Mouse (Mus musculus): ENCODE measurements at regions not wholly inside any gene's neighbourhood (a gene's known extent, or its start where the extent isn't known, plus 50 kb on each side); places are given as distances from the start of the nearest gene placed in this dataset.

DNA sequence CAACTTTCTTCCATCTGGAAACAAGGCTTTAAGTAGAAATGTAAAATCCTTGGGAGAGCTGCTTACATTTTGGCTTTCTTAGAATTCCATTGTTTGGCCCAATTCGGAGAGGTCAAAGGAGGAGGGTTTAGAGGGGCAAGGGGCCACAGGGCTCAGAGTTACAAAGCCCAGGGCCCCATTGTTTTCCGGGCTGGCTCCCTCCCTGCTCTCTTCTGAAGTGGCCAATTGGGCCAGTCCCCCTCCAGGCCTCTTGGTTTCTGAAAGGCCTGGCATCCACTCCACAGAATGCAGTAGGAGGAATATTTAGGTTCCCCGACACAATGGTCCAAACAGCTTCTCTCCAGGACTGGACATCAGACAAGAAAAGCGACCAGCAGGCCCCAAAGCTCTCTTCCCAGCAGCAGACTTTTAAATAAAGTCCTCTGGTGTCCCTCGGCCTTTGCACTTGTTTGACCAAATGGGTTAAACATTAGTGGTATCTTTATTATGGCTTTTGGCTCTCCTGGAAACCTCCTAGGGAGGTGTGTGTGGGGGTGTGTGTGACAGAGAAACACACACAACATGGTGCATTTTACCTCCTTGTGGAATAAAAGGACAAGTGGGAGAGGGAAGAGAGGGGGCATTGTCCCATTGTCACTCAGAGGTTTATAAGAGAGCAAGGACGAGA lies 456.6 kb downstream of the Wdr11 start:
- no peaks in the 10 kb centered on the region for H3K27me3 ChIP-seq (ENCODE audit: control insufficient read depth, insufficient read depth, insufficient read length)
- no peaks in the 10 kb centered on the region for H3K79me3 ChIP-seq (ENCODE audit: low read depth)
- no peak overlapping the region for H3K4me3 ChIP-seq (ENCODE audit: insufficient read depth, poor library complexity, severe bottlenecking)
- H3K79me2 ChIP-seq (ENCODE audit: control insufficient read depth, insufficient read depth): no peaks in the 10 kb centered on the region
- no peak overlapping the region for H3ac ChIP-seq (ENCODE audit: control insufficient read depth, insufficient read length, low read depth)
- TF ChIP-seq MAX (IDR thresholded peaks at IDR 0.05) (no peak), FOSL1 (IDR thresholded peaks at IDR 0.05; ENCODE audit: insufficient read depth, low read length, poor library complexity, severe bottlenecking) (no peak), USF1 (IDR thresholded peaks at IDR 0.05; ENCODE audit: low read depth) (no peak)
- H3K36me3 ChIP-seq (ENCODE audit: control insufficient read depth, insufficient read depth): no peaks in the 10 kb centered on the region

DNA sequence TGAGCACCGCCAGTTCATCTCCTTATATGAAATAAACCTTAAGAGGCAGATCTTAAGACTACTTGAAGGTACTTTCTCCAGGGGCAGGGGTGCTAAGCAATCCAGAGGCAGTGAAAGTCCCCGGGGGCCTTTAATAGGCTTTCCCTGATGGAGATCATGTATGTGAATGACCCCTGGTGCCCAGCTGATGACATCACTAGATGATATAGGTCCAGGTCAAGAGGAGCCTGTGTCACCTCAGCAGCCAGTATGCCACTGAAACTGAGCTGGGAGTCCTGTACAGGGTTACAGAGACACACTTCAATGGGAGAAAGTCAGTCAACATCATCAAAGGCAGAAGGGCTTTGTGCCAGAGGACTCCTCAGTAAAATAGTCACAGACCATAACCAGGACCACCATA lies 457.8 kb downstream of the Wdr11 start:
- no peaks in the 10 kb centered on the region for H3K79me2 ChIP-seq (ENCODE audit: control insufficient read depth, insufficient read depth)
- H3K79me3 ChIP-seq (ENCODE audit: low read depth): no peaks in the 10 kb centered on the region
- TF ChIP-seq MAX (IDR thresholded peaks at IDR 0.05): no peak
- TF ChIP-seq USF1 (IDR thresholded peaks at IDR 0.05; ENCODE audit: low read depth): no peak
- no peak for TF ChIP-seq MYOD1 (IDR thresholded peaks at IDR 0.05; ENCODE audit: control insufficient read depth, insufficient read length, low read depth)
- no peak for TF ChIP-seq MYOG (IDR thresholded peaks at IDR 0.05; ENCODE audit: control insufficient read depth, extremely low read depth, insufficient read length)
- TF ChIP-seq CEBPB (IDR thresholded peaks at IDR 0.05; ENCODE audit: low read depth): no peak
- TF ChIP-seq CTCF (IDR thresholded peaks at IDR 0.05; ENCODE audit: control insufficient read depth, insufficient read depth, insufficient read length): no peak
- H3K27me3 ChIP-seq (ENCODE audit: control insufficient read depth, insufficient read depth, insufficient read length): no peaks in the 10 kb centered on the region
- H3K4me3 ChIP-seq (ENCODE audit: insufficient read depth, poor library complexity, severe bottlenecking): no peak overlapping the region
- no peaks in the 10 kb centered on the region for H3K36me3 ChIP-seq (ENCODE audit: control insufficient read depth, insufficient read depth)
- no peak overlapping the region for H3ac ChIP-seq (ENCODE audit: control insufficient read depth, insufficient read length, low read depth)

DNA sequence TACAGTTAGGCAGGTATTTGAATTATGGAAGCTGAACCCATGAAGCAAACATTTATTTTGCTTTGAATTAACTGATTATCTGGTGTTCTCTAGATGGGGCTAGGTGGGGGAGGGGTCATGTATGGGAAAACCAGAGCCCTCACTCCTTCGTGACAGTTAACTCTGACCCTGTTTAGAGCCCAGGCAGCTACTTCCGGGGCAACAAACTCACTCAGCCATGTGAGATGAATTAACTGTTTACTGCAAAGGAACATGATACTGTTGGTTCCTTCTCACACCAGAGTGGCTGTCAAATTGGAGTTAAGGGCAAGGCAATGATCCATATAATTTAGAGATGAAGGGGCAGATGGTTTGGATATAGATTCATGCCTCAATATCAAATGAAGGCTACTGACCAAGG lies 458.5 kb downstream of the Wdr11 start:
- no peaks in the 10 kb centered on the region for H3K79me3 ChIP-seq (ENCODE audit: low read depth)
- no peaks in the 10 kb centered on the region for H3K27me3 ChIP-seq (ENCODE audit: control insufficient read depth, insufficient read depth, insufficient read length)
- H3K4me3 ChIP-seq (ENCODE audit: insufficient read depth, poor library complexity, severe bottlenecking): no peak overlapping the region
- H3ac ChIP-seq (ENCODE audit: control insufficient read depth, insufficient read length, low read depth): no peak overlapping the region
- no peaks in the 10 kb centered on the region for H3K79me2 ChIP-seq (ENCODE audit: control insufficient read depth, insufficient read depth)
- TF ChIP-seq MYOG (IDR thresholded peaks at IDR 0.05; ENCODE audit: control insufficient read depth, extremely low read depth, insufficient read length): no peak
- TF ChIP-seq MYOD1 (IDR thresholded peaks at IDR 0.05; ENCODE audit: control insufficient read depth, insufficient read length, low read depth): no peak
- no peak for TF ChIP-seq CEBPB (IDR thresholded peaks at IDR 0.05; ENCODE audit: low read depth)
- no peak for TF ChIP-seq MAX (IDR thresholded peaks at IDR 0.05)
- no peak for TF ChIP-seq CTCF (IDR thresholded peaks at IDR 0.05; ENCODE audit: control insufficient read depth, insufficient read depth, insufficient read length)
- no peak for TF ChIP-seq FOSL1 (IDR thresholded peaks at IDR 0.05; ENCODE audit: insufficient read depth, low read length, poor library complexity, severe bottlenecking)
- no peak for TF ChIP-seq USF1 (IDR thresholded peaks at IDR 0.05; ENCODE audit: low read depth)
- H3K36me3 ChIP-seq (ENCODE audit: control insufficient read depth, insufficient read depth): no peaks in the 10 kb centered on the region

DNA sequence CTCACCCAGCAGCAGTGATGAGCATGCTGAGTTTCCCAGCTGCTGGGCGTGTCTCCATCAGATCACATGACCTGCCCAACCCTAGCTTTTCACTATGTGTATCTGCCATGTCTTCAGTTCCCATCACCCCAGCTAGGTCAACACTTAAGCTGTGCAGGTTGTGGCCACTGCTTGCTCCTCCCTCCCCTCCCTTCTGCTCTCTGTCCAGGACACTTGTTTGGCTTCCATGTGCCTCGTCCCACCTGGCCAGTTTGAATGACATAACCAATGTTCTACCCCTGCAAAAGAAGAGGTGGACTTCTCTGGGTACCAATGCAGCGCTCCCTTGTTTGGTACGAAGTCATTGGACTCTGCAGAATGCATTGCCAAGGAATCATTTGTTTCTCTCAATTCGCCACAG lies 460.7 kb downstream of the Wdr11 start:
- Histone ChIP-seq H3ac (ENCODE audit: control insufficient read depth, insufficient read length, low read depth) (no peak overlapping the region), H3K79me2 (ENCODE audit: control insufficient read depth, insufficient read depth) (no peaks in the 10 kb centered on the region), H3K27me3 (ENCODE audit: control insufficient read depth, insufficient read depth, insufficient read length) (no peaks in the 10 kb centered on the region), H3K4me3 (ENCODE audit: insufficient read depth, poor library complexity, severe bottlenecking) (no peak overlapping the region), H3K36me3 (ENCODE audit: control insufficient read depth, insufficient read depth) (no peaks in the 10 kb centered on the region), H3K79me3 (ENCODE audit: low read depth) (no peaks in the 10 kb centered on the region)
- TF ChIP-seq FOSL1 (IDR thresholded peaks at IDR 0.05; ENCODE audit: insufficient read depth, low read length, poor library complexity, severe bottlenecking) (no peak), MAX (IDR thresholded peaks at IDR 0.05) (no peak), CEBPB (IDR thresholded peaks at IDR 0.05; ENCODE audit: low read depth) (no peak), CTCF (IDR thresholded peaks at IDR 0.05; ENCODE audit: control insufficient read depth, insufficient read depth, insufficient read length) (no peak), MYOD1 (IDR thresholded peaks at IDR 0.05; ENCODE audit: control insufficient read depth, insufficient read length, low read depth) (no peak), MYOG (IDR thresholded peaks at IDR 0.05; ENCODE audit: control insufficient read depth, extremely low read depth, insufficient read length) (no peak), USF1 (IDR thresholded peaks at IDR 0.05; ENCODE audit: low read depth) (no peak)

DNA sequence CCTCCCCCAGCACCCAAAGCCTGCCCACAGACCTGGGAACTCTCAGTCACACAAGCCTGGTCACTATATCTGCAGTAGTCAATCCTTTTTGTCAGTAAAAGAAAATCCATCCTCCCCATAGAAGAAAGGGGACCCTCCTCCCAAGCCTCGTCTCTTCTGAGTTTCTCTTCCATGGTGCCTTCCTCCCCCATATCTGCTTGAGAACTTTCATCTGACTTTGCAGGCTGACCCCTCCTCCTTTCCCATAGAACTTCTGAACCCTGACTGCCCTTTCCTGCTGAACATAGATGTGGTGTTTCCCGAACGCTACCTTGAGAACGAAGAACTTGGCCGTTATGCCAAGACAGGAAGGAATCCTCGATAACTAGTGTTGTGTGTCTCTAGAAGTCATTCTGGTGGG lies 462.5 kb downstream of the Ate1 start:
- H3K27me3 ChIP-seq (ENCODE audit: control insufficient read depth, insufficient read depth, insufficient read length): no peaks in the 10 kb centered on the region
- no peaks in the 10 kb centered on the region for H3K36me3 ChIP-seq (ENCODE audit: control insufficient read depth, insufficient read depth)
- no peaks in the 10 kb centered on the region for H3K79me2 ChIP-seq (ENCODE audit: control insufficient read depth, insufficient read depth)
- H3K4me3 ChIP-seq (ENCODE audit: insufficient read depth, poor library complexity, severe bottlenecking): no peak overlapping the region
- TF ChIP-seq MYOD1 (IDR thresholded peaks at IDR 0.05; ENCODE audit: control insufficient read depth, insufficient read length, low read depth) (no peak), CEBPB (IDR thresholded peaks at IDR 0.05; ENCODE audit: low read depth) (no peak), USF1 (IDR thresholded peaks at IDR 0.05; ENCODE audit: low read depth) (no peak), CTCF (IDR thresholded peaks at IDR 0.05; ENCODE audit: control insufficient read depth, insufficient read depth, insufficient read length) (no peak), FOSL1 (IDR thresholded peaks at IDR 0.05; ENCODE audit: insufficient read depth, low read length, poor library complexity, severe bottlenecking) (no peak)
- H3ac ChIP-seq (ENCODE audit: control insufficient read depth, insufficient read length, low read depth): no peak overlapping the region
- no peaks in the 10 kb centered on the region for H3K79me3 ChIP-seq (ENCODE audit: low read depth)

DNA sequence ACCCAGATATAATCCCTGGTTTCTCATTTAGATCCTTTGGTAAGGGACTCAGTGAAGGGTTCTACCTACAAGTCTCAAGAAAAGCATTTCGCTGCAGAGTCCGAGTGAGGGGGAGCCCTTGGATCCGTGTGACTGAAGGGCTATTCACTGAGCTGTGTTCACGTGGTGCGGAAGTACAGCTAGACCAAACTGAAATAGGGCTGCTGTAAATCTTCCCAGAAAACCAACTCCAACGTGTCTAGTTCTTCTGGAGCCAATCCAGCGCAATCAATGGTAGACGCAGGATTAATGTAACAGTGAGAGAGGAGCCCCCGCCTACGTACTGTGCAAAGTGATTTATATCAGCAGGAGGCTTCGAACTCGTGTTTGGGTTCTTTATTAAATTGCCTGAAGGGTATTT lies 461.9 kb downstream of the Ate1 start:
- Histone ChIP-seq H3K36me3 (ENCODE audit: control insufficient read depth, insufficient read depth) (no peaks in the 10 kb centered on the region), H3K79me3 (ENCODE audit: low read depth) (no peaks in the 10 kb centered on the region), H3K27me3 (ENCODE audit: control insufficient read depth, insufficient read depth, insufficient read length) (no peaks in the 10 kb centered on the region), H3K4me3 (ENCODE audit: insufficient read depth, poor library complexity, severe bottlenecking) (no peak overlapping the region), H3ac (ENCODE audit: control insufficient read depth, insufficient read length, low read depth) (no peak overlapping the region), H3K79me2 (ENCODE audit: control insufficient read depth, insufficient read depth) (no peaks in the 10 kb centered on the region)
- TF ChIP-seq MYOG (IDR thresholded peaks at IDR 0.05; ENCODE audit: control insufficient read depth, extremely low read depth, insufficient read length): no peak
- TF ChIP-seq CTCF (IDR thresholded peaks at IDR 0.05; ENCODE audit: control insufficient read depth, insufficient read depth, insufficient read length): no peak
- no peak for TF ChIP-seq CEBPB (IDR thresholded peaks at IDR 0.05; ENCODE audit: low read depth)
- TF ChIP-seq FOSL1 (IDR thresholded peaks at IDR 0.05; ENCODE audit: insufficient read depth, low read length, poor library complexity, severe bottlenecking): no peak
- no peak for TF ChIP-seq MYOD1 (IDR thresholded peaks at IDR 0.05; ENCODE audit: control insufficient read depth, insufficient read length, low read depth)
- no peak for TF ChIP-seq MAX (IDR thresholded peaks at IDR 0.05)
- TF ChIP-seq USF1 (IDR thresholded peaks at IDR 0.05; ENCODE audit: low read depth): no peak

All from C2C12 (cell line).